Mouse (Mus musculus): ENCODE measurements around the gene Gm8281. TPM values are rescaled to one million over a fixed set of nuclear protein-coding genes. Genes with fewer than 3 reads are reported as not detected.

Gene Gm8281
- not detected for polyA plus RNA-seq (2014; fragmentation: Illumina TruSeq; extraction: RNeasy Lipid Tissue Mini Kit (QIAGEN cat#74804); ENCODE audit: low read depth, low replicate concordance)

GRCm38 (mm10) chr14:5070611-5071490 is at the start of gene Gm8281:
Gene Gm8281 (plus strand): TSS chr14:5071040.

GRCm38 (mm10) chr14:5050329-5050728 is 20.5 kb upstream of the Gm8281 start, which contains the start of gene 4930555G01Rik:
Gene 4930555G01Rik (plus strand): TSS chr14:5050629.

DNA sequence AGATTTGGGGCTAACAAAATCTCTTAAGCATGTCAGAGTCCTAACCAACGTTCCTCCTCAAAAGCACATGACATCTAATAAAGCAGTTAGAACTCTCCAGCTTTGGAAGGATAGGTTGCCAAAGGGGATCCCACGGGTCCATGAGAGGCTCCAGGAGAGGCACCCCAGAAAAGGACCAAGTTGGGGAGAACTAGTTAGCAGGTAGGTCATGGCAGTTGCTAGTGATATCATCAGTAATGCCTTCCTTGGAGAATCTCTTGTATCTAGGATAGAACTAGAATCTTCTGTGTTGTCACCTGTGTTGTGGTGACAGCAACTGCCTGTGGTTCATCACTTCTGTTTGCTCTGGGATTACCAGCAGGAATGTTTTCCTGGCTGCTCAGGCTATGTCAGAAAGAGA is 60.4 kb downstream of the Gm8281 start, which contains the start of gene Gm8279:
Gene Gm8279 (plus strand): TSS at position 301 of the 400 bp plus-strand sequence.

Other genes with a start within 250 kb of the Gm8281 start
- gene Gm3269, start 232.9 kb upstream of the Gm8281 start, polyA plus RNA-seq (2014; fragmentation: Illumina TruSeq; extraction: RNeasy Lipid Tissue Mini Kit (QIAGEN cat#74804); ENCODE audit: low read depth, low replicate concordance): not detected
- not detected for gene Gm3264, start 215.5 kb upstream of the Gm8281 start, polyA plus RNA-seq (2014; fragmentation: Illumina TruSeq; extraction: RNeasy Lipid Tissue Mini Kit (QIAGEN cat#74804); ENCODE audit: low read depth, low replicate concordance)
- gene Gm3278, start 178.6 kb upstream of the Gm8281 start, polyA plus RNA-seq (2014; fragmentation: Illumina TruSeq; extraction: RNeasy Lipid Tissue Mini Kit (QIAGEN cat#74804); ENCODE audit: low read depth, low replicate concordance): not detected
- gene Gm8297, start 87.1 kb upstream of the Gm8281 start, polyA plus RNA-seq (2014; fragmentation: Illumina TruSeq; extraction: RNeasy Lipid Tissue Mini Kit (QIAGEN cat#74804); ENCODE audit: low read depth, low replicate concordance): not detected
- not detected for gene Gm3298, start 55.1 kb upstream of the Gm8281 start, polyA plus RNA-seq (2014; fragmentation: Illumina TruSeq; extraction: RNeasy Lipid Tissue Mini Kit (QIAGEN cat#74804); ENCODE audit: low read depth, low replicate concordance)
- gene 4930555G01Rik, start 20.4 kb upstream of the Gm8281 start, polyA plus RNA-seq (2014; fragmentation: Illumina TruSeq; extraction: RNeasy Lipid Tissue Mini Kit (QIAGEN cat#74804); ENCODE audit: low read depth, low replicate concordance): not detected
- not detected for gene Gm8279, start 60.5 kb downstream of the Gm8281 start, polyA plus RNA-seq (2014; fragmentation: Illumina TruSeq; extraction: RNeasy Lipid Tissue Mini Kit (QIAGEN cat#74804); ENCODE audit: low read depth, low replicate concordance)
- gene Gm3317, start 93.5 kb downstream of the Gm8281 start, polyA plus RNA-seq (2014; fragmentation: Illumina TruSeq; extraction: RNeasy Lipid Tissue Mini Kit (QIAGEN cat#74804); ENCODE audit: low read depth, low replicate concordance): not detected
- not detected for gene Gm8271, start 114.8 kb downstream of the Gm8281 start, polyA plus RNA-seq (2014; fragmentation: Illumina TruSeq; extraction: RNeasy Lipid Tissue Mini Kit (QIAGEN cat#74804); ENCODE audit: low read depth, low replicate concordance)
- not detected for gene Gm3526, start 189.5 kb downstream of the Gm8281 start, polyA plus RNA-seq (2014; fragmentation: Illumina TruSeq; extraction: RNeasy Lipid Tissue Mini Kit (QIAGEN cat#74804); ENCODE audit: low read depth, low replicate concordance)

Measured in liver, adult 10 weeks (tissue).